Mouse (Mus musculus) heart, embryonic 15.5 days (tissue): ENCODE measurements around the gene Tssk4. TPM values are rescaled to one million over a fixed set of nuclear protein-coding genes. Genes with fewer than 3 reads are reported as not detected.

ENCODE experiments used
- ATAC-seq: fragments of 200-750 bp; cut with Nextera tagmentation; replicated peaks from 2 replicates; pipeline ENCODE4 v1.8.0; 2017; ENCODE audit warnings: low read depth, moderate TSS enrichment; ENCODE audit not compliant: insufficient number of reproducible peaks, insufficient read depth, low FRiP score
- H3K27ac ChIP-seq: fragments of 300-500 bp; sonication (generic); 2 replicates; pipeline ENCODE4 v1.5.1; 2015; ENCODE audit warnings: mild to moderate bottlenecking, inconsistent platforms
- H3K27me3 ChIP-seq: fragments of 300-500 bp; sonication (generic); 2 replicates; pipeline ENCODE4 v1.6.1; 2015; ENCODE audit warnings: inconsistent platforms
- H3K36me3 ChIP-seq: fragments of 300-500 bp; sonication (generic); 2 replicates; pipeline ENCODE4 v1.6.1; 2015; ENCODE audit warnings: mild to moderate bottlenecking, inconsistent platforms
- H3K4me1 ChIP-seq: fragments of 300-500 bp; sonication (generic); replicated peaks from 2 replicates; pipeline ENCODE4 v1.6.1; 2015; ENCODE audit warnings: inconsistent platforms
- H3K4me2 ChIP-seq: fragments of 300-500 bp; sonication (generic); 2 replicates; pipeline ENCODE4 v1.6.1; 2015; ENCODE audit warnings: inconsistent platforms, mild to moderate bottlenecking, moderate library complexity
- H3K4me3 ChIP-seq: fragments of 300-500 bp; sonication (generic); 2 replicates; pipeline ENCODE4 v1.5.1; 2015; ENCODE audit warnings: mild to moderate bottlenecking, inconsistent platforms
- H3K9ac ChIP-seq: fragments of 300-500 bp; sonication (generic); 2 replicates; pipeline ENCODE4 v1.6.1; 2015; ENCODE audit warnings: mild to moderate bottlenecking, inconsistent platforms
- H3K9me3 ChIP-seq: fragments of 300-500 bp; sonication (generic); replicated peaks from 2 replicates; pipeline ENCODE4 v1.6.1; 2016; ENCODE audit warnings: inconsistent platforms
- WGBS: fragments of 180-500 bp; shearing (Covaris S2); methylation state at CpG from one replicate; pipeline ENCODE4 v1.1.7; 2015; ENCODE audit warnings: mixed read lengths; 5-methylcytosine and 5-hydroxymethylcytosine counted together
- polyA plus RNA-seq: library from polyadenylated mRNA; unstranded; fragments of >200 nt; fragmentation: Nextera tagmentation; extraction: Ambion mirVana; gene quantifications from 2 replicates; pipeline ENCODE4 v1.2.1, GENCODE M21; 2015

Tssk4 gene
- polyA plus RNA-seq, 1 experiment from 2014 or later = 0.31 TPM

- Histone ChIP-seq H3K4me1 (peaks cover 21% of the 10 kb centered on the region), H3K4me2 (peak overlapping the region; percentile 78), H3K9ac (peak overlapping the region; percentile 86), H3K27ac (peak overlapping the region; percentile 93), H3K27me3 (no peaks in the 10 kb centered on the region), H3K4me3 (peak overlapping the region; percentile 93), H3K9me3 (no peaks in the 10 kb centered on the region), H3K36me3 (peaks cover 20% of the 10 kb centered on the region)
- 22% methylated on average over 17 of the region's 17 CpGs for WGBS
- ATAC-seq = no peak
These were observed 5.6 kb upstream of the Tssk4 start for GRCm38 (mm10) chr14:55644261-55644888.

GRCm38 (mm10) chr14:55651528-55651927 lies 1.5 kb downstream of the Tssk4 start:
- no peak for ATAC-seq
- Histone ChIP-seq H3K4me2 (no peak overlapping the region), H3K4me3 (no peak overlapping the region), H3K9me3 (no peaks in the 10 kb centered on the region), H3K27me3 (no peaks in the 10 kb centered on the region), H3K4me1 (no peaks in the 10 kb centered on the region), H3K9ac (no peak overlapping the region), H3K27ac (no peak overlapping the region), H3K36me3 (no peaks in the 10 kb centered on the region)
- 73% methylated on average over 7 of the region's 7 CpGs for WGBS

GRCm38 (mm10) chr14:55656935-55657334 lies 7.0 kb downstream of the Tssk4 start:
- Histone ChIP-seq H3K27ac (peak overlapping the region; percentile 83), H3K4me1 (peaks cover 28% of the 10 kb centered on the region), H3K27me3 (no peaks in the 10 kb centered on the region), H3K9ac (no peak overlapping the region), H3K9me3 (no peaks in the 10 kb centered on the region), H3K36me3 (peaks cover 17% of the 10 kb centered on the region), H3K4me2 (peak overlapping the region; percentile 19), H3K4me3 (no peak overlapping the region)
- WGBS = 53% methylated on average over 3 of the region's 3 CpGs
- 0 out of 2 replicates have a peak, but pooled peaks have one; percentile 64 for ATAC-seq

- Histone ChIP-seq H3K36me3 (peaks cover 22% of the 10 kb centered on the region), H3K9me3 (no peaks in the 10 kb centered on the region), H3K27me3 (no peaks in the 10 kb centered on the region), H3K4me2 (no peak overlapping the region), H3K4me1 (peaks cover 28% of the 10 kb centered on the region), H3K9ac (no peak overlapping the region), H3K27ac (peak overlapping the region; percentile 83), H3K4me3 (no peak overlapping the region)
- 83% methylated on average over 5 of the region's 5 CpGs for WGBS
- ATAC-seq = no peak
These were observed 8.0 kb downstream of the Tssk4 start for GRCm38 (mm10) chr14:55658011-55658410.

GRCm38 (mm10) chr14:55659960-55660573 lies 10.1 kb downstream of the Tssk4 start, which contains the start of gene Mdp1:
Mdp1 (minus strand) TSS chr14:55660508.
- ATAC-seq = peak; percentile 89
- Histone ChIP-seq H3K9me3 (no peaks in the 10 kb centered on the region), H3K27ac (peak within 1 kb of the TSS; percentile 77), H3K4me3 (peak within 1 kb of the TSS; percentile 73), H3K9ac (peak within 1 kb of the TSS; percentile 65), H3K36me3 (peaks cover 31% of the 10 kb centered on the region), H3K4me2 (peak within 1 kb of the TSS; percentile 58), H3K27me3 (no peaks in the 10 kb centered on the region), H3K4me1 (peaks cover 28% of the 10 kb centered on the region)
- WGBS = under 1% methylated on average over 39 of the region's 39 CpGs

- Histone ChIP-seq H3K36me3 (peaks cover 32% of the 10 kb centered on the region), H3K9ac (no peak overlapping the region), H3K27me3 (no peaks in the 10 kb centered on the region), H3K4me1 (peaks cover 28% of the 10 kb centered on the region), H3K9me3 (no peaks in the 10 kb centered on the region), H3K27ac (peak overlapping the region; percentile 77), H3K4me2 (peak overlapping the region; percentile 58; the same call in 1 of the 2 replicates), H3K4me3 (peak overlapping the region; percentile 73)
- no peak for ATAC-seq
- WGBS = 49% methylated on average over 2 of the region's 2 CpGs
These were observed 10.7 kb downstream of the Tssk4 start for GRCm38 (mm10) chr14:55660636-55661035.

GRCm38 (mm10) chr14:55671486-55671832 lies 21.5 kb downstream of the Tssk4 start:
- peak overlapping the region; percentile 77 for H3K4me2 ChIP-seq
- H3K36me3 ChIP-seq = peaks cover 20% of the 10 kb centered on the region
- peak; percentile 41 for ATAC-seq
- peak overlapping the region; percentile 83 for H3K27ac ChIP-seq
- no peaks in the 10 kb centered on the region for H3K27me3 ChIP-seq
- H3K4me3 ChIP-seq = peak overlapping the region; percentile 74
- H3K4me1 ChIP-seq = peaks cover 18% of the 10 kb centered on the region
- H3K9me3 ChIP-seq = no peaks in the 10 kb centered on the region
- WGBS = under 1% methylated on average over 12 of the region's 12 CpGs
- peak overlapping the region; percentile 71 for H3K9ac ChIP-seq

- ATAC-seq = peak; percentile 96
- peak within 1 kb of the TSS; percentile 74 for H3K4me3 ChIP-seq
- peak within 1 kb of the TSS; percentile 83 for H3K27ac ChIP-seq
- peaks cover 22% of the 10 kb centered on the region for H3K36me3 ChIP-seq
- under 1% methylated on average over 38 of the region's 38 CpGs for WGBS
- H3K4me2 ChIP-seq = peak within 1 kb of the TSS; percentile 77
- H3K4me1 ChIP-seq = peaks cover 18% of the 10 kb centered on the region
- H3K9me3 ChIP-seq = no peaks in the 10 kb centered on the region
- H3K9ac ChIP-seq = peak within 1 kb of the TSS; percentile 71
- H3K27me3 ChIP-seq = no peaks in the 10 kb centered on the region
These were observed 22.1 kb downstream of the Tssk4 start, which contains the start of the genes Gmpr2 and Nedd8 for GRCm38 (mm10) chr14:55671833-55672740. Gmpr2 (plus strand) TSS chr14:55671941. Nedd8 (minus strand) TSS chr14:55672124.

- H3K4me2 ChIP-seq = peak overlapping the region; percentile 77
- peak overlapping the region; percentile 83; the same call in 1 of the 2 replicates for H3K27ac ChIP-seq
- peak overlapping the region; percentile 74 for H3K4me3 ChIP-seq
- H3K9ac ChIP-seq = peak overlapping the region; percentile 48; the same call in 1 of the 2 replicates
- no peaks in the 10 kb centered on the region for H3K9me3 ChIP-seq
- WGBS = 75% methylated on average over 7 of the region's 7 CpGs
- no peak for ATAC-seq
- H3K36me3 ChIP-seq = peaks cover 28% of the 10 kb centered on the region
- peaks cover 18% of the 10 kb centered on the region for H3K4me1 ChIP-seq
- H3K27me3 ChIP-seq = no peaks in the 10 kb centered on the region
These were observed 22.7 kb downstream of the Tssk4 start for GRCm38 (mm10) chr14:55672741-55673060.

- peaks cover 51% of the 10 kb centered on the region for H3K36me3 ChIP-seq
- no peak overlapping the region for H3K4me3 ChIP-seq
- 89% methylated on average over 4 of the region's 4 CpGs for WGBS
- no peak overlapping the region for H3K4me2 ChIP-seq
- H3K9ac ChIP-seq = no peak overlapping the region
- peaks cover 11% of the 10 kb centered on the region for H3K4me1 ChIP-seq
- no peaks in the 10 kb centered on the region for H3K9me3 ChIP-seq
- H3K27ac ChIP-seq = no peak overlapping the region
- ATAC-seq = no peak
- no peaks in the 10 kb centered on the region for H3K27me3 ChIP-seq
These were observed 27.6 kb downstream of the Tssk4 start for GRCm38 (mm10) chr14:55677615-55678014.
